Mouse (Mus musculus) hindbrain, postnatal 0 days (tissue): ENCODE data around the gene Smbd1. TPM values are rescaled to one million over a fixed set of nuclear protein-coding genes. Genes with fewer than 3 reads are reported as not detected.

Experiments
- ATAC-seq: fragments of 200-750 bp; cut with Nextera tagmentation; 2 replicates; pipeline ENCODE4 v1.8.0; 2017; ENCODE audit warnings: mild to moderate bottlenecking, moderate TSS enrichment, moderate library complexity
- DNase-seq: peaks from one replicate; pipeline ENCODE4 v3.0.0-alpha.2; 2015; ENCODE audit warnings: low spot score
- H3K27ac ChIP-seq: fragments of 300-500 bp; sonication (generic); 2 replicates; pipeline ENCODE4 v1.5.1; 2014; ENCODE audit warnings: mild to moderate bottlenecking
- H3K27me3 ChIP-seq: fragments of 300-500 bp; sonication (generic); 2 replicates; pipeline ENCODE4 v1.6.1; 2014; ENCODE audit warnings: low read length, mixed read lengths; ENCODE audit not compliant: insufficient read depth
- H3K36me3 ChIP-seq: fragments of 300-500 bp; sonication (generic); 2 replicates; pipeline ENCODE4 v1.6.1; 2014; ENCODE audit warnings: low read length, mixed read lengths; ENCODE audit not compliant: insufficient read depth
- H3K4me1 ChIP-seq: fragments of 300-500 bp; sonication (generic); 2 replicates; pipeline ENCODE4 v1.6.1; 2014; ENCODE audit warnings: antibody characterized with exemption, low read length, mixed read lengths; ENCODE audit not compliant: insufficient read depth
- H3K4me2 ChIP-seq: fragments of 300-500 bp; sonication (generic); 2 replicates; pipeline ENCODE4 v1.6.1; 2014; ENCODE audit warnings: low read depth, mild to moderate bottlenecking, low read length, moderate library complexity, mixed read lengths
- H3K4me3 ChIP-seq: fragments of 300-500 bp; sonication (generic); 2 replicates; pipeline ENCODE4 v1.5.1; 2014; ENCODE audit warnings: low read length
- H3K9ac ChIP-seq: fragments of 300-500 bp; sonication (generic); replicated peaks from 2 replicates; pipeline ENCODE4 v1.6.1; 2014; ENCODE audit warnings: mild to moderate bottlenecking, low read length, moderate library complexity, mixed read lengths
- H3K9me3 ChIP-seq: fragments of 300-500 bp; sonication (generic); 2 replicates; pipeline ENCODE4 v1.6.1; 2016; ENCODE audit warnings: low read length, mixed read lengths
- CTCF ChIP-seq: IDR thresholded peaks from 2 replicates; pipeline ENCODE4 v1.5.1; 2016; ENCODE audit warnings: antibody characterized with exemption, control low read depth, low read depth
- WGBS: fragments of 180-500 bp; shearing (Covaris S2); extraction: QIAGEN DNeasy Blood & Tissue Kit; methylation state at CpG from one replicate; pipeline ENCODE4 v1.1.7; 2014; 5-methylcytosine and 5-hydroxymethylcytosine counted together
- polyA plus RNA-seq: library from polyadenylated mRNA; unstranded; fragments of >200 nt; fragmentation: Nextera tagmentation; extraction: Ambion mirVana; gene quantifications from 2 replicates; pipeline ENCODE4 v1.2.1, GENCODE M21; 2015
- total RNA-seq: library from RNA; depleted of rRNA; stranded (reverse); fragments of >200 nt; gene quantifications from 2 replicates; pipeline ENCODE4 v1.2.3, GENCODE M21; 2014

Gene Smbd1
- total and polyA plus RNA-seq, 2 experiments from 2014 or later, result not detected

GRCm38 (mm10) chr16:32823487-32823886 is 13.2 kb upstream of the Smbd1 start:
- H3K27ac ChIP-seq, result no peak overlapping the region
- ATAC-seq (no peak), DNase-seq (no peak)
- 90% methylated on average over 8 of the region's 8 CpGs for WGBS
- TF ChIP-seq CTCF, result no peak
- H3K4me1 ChIP-seq, result no peaks in the 10 kb centered on the region
- no peak overlapping the region for H3K4me2 ChIP-seq
- no peaks in the 10 kb centered on the region for H3K27me3 ChIP-seq
- H3K36me3 ChIP-seq, result peaks cover 68% of the 10 kb centered on the region
- no peak overlapping the region for H3K4me3 ChIP-seq
- no peak overlapping the region for H3K9ac ChIP-seq
- no peaks in the 10 kb centered on the region for H3K9me3 ChIP-seq

GRCm38 (mm10) chr16:32822881-32823280 is 12.6 kb upstream of the Smbd1 start:
- WGBS, result 84% methylated on average over 5 of the region's 5 CpGs
- Histone ChIP-seq H3K36me3 (peaks cover 67% of the 10 kb centered on the region), H3K4me1 (no peaks in the 10 kb centered on the region), H3K27me3 (no peaks in the 10 kb centered on the region), H3K4me2 (no peak overlapping the region), H3K27ac (no peak overlapping the region), H3K9ac (no peak overlapping the region), H3K4me3 (no peak overlapping the region), H3K9me3 (no peaks in the 10 kb centered on the region)
- ATAC-seq, result no peak
- no peak for DNase-seq
- no peak for TF ChIP-seq CTCF

- H3K4me3 ChIP-seq, result no peak overlapping the region
- H3K36me3 ChIP-seq, result peaks cover 63% of the 10 kb centered on the region
- no peaks in the 10 kb centered on the region for H3K9me3 ChIP-seq
- H3K4me1 ChIP-seq, result no peaks in the 10 kb centered on the region
- no peak overlapping the region for H3K27ac ChIP-seq
- TF ChIP-seq CTCF, result no peak
- WGBS, result 85% methylated on average over 6 of the region's 6 CpGs
- no peaks in the 10 kb centered on the region for H3K27me3 ChIP-seq
- ATAC-seq (no peak), DNase-seq (no peak)
- H3K4me2 ChIP-seq, result no peak overlapping the region
- H3K9ac ChIP-seq, result no peak overlapping the region
These were observed 12.2 kb upstream of the Smbd1 start for GRCm38 (mm10) chr16:32822450-32822827.

- H3K4me1 ChIP-seq, result no peaks in the 10 kb centered on the region
- no peak overlapping the region for H3K9ac ChIP-seq
- no peak overlapping the region for H3K4me3 ChIP-seq
- no peaks in the 10 kb centered on the region for H3K9me3 ChIP-seq
- ATAC-seq (no peak), DNase-seq (no peak)
- no peak overlapping the region for H3K4me2 ChIP-seq
- TF ChIP-seq CTCF, result no peak
- WGBS, result 83% methylated on average over 10 of the region's 10 CpGs
- H3K27ac ChIP-seq, result no peak overlapping the region
- H3K27me3 ChIP-seq, result no peaks in the 10 kb centered on the region
- peaks cover 57% of the 10 kb centered on the region for H3K36me3 ChIP-seq
These were observed 11.6 kb upstream of the Smbd1 start for GRCm38 (mm10) chr16:32821772-32822449.

GRCm38 (mm10) chr16:32818441-32818840 is 8.2 kb upstream of the Smbd1 start:
- H3K9ac ChIP-seq, result no peak overlapping the region
- no peak overlapping the region for H3K4me2 ChIP-seq
- no peaks in the 10 kb centered on the region for H3K9me3 ChIP-seq
- WGBS, result 88% methylated on average over 5 of the region's 5 CpGs
- H3K36me3 ChIP-seq, result peaks cover 23% of the 10 kb centered on the region
- H3K4me3 ChIP-seq, result no peak overlapping the region
- DNase-seq (no peak), ATAC-seq (no peak)
- no peak for TF ChIP-seq CTCF
- H3K27ac ChIP-seq, result no peak overlapping the region
- no peaks in the 10 kb centered on the region for H3K27me3 ChIP-seq
- H3K4me1 ChIP-seq, result 0 out of 2 replicates have a peak, but pooled peaks cover 3% of the 10 kb centered on the region

GRCm38 (mm10) chr16:32818036-32818435 is 7.8 kb upstream of the Smbd1 start:
- no peaks in the 10 kb centered on the region for H3K27me3 ChIP-seq
- H3K4me1 ChIP-seq, result 0 out of 2 replicates have a peak, but pooled peaks cover 3% of the 10 kb centered on the region
- ATAC-seq (no peak), DNase-seq (no peak)
- 86% methylated on average over 4 of the region's 4 CpGs for WGBS
- H3K9ac ChIP-seq, result no peak overlapping the region
- H3K4me2 ChIP-seq, result no peak overlapping the region
- H3K27ac ChIP-seq, result no peak overlapping the region
- H3K4me3 ChIP-seq, result no peak overlapping the region
- H3K9me3 ChIP-seq, result no peaks in the 10 kb centered on the region
- TF ChIP-seq CTCF, result no peak
- H3K36me3 ChIP-seq, result peaks cover 19% of the 10 kb centered on the region; the same call in 1 of the 2 replicates

GRCm38 (mm10) chr16:32815160-32815605 is 4.9 kb upstream of the Smbd1 start:
- Histone ChIP-seq H3K27ac (no peak overlapping the region), H3K4me3 (peak overlapping the region; percentile 31; the same call in 1 of the 2 replicates), H3K36me3 (no peaks in the 10 kb centered on the region), H3K9me3 (no peaks in the 10 kb centered on the region), H3K4me1 (0 out of 2 replicates have a peak, but pooled peaks cover 3% of the 10 kb centered on the region), H3K27me3 (no peaks in the 10 kb centered on the region), H3K9ac (0 out of 2 replicates have a peak overlapping the region, but pooled peaks have one; percentile 13), H3K4me2 (peak overlapping the region; percentile 57)
- TF ChIP-seq CTCF, result no peak
- DNase-seq (no peak), ATAC-seq (no peak)
- 20% methylated on average over 6 of the region's 6 CpGs for WGBS
